Mouse (Mus musculus) embryonic facial prominence, embryonic 14.5 days (tissue): Measurements from ENCODE around the gene Ddx58. TPM values are rescaled to one million over a fixed set of nuclear protein-coding genes. Genes with fewer than 3 reads are reported as not detected.

Experiments used
- ATAC-seq: fragments of 200-750 bp; cut with Nextera tagmentation; 2 replicates; pipeline ENCODE4 v1.8.0; 2017; ENCODE audit warnings: low read depth, moderate number of reproducible peaks, moderate TSS enrichment
- DNase-seq: peaks from one replicate; pipeline ENCODE4 v3.0.0-alpha.2; 2015; ENCODE audit warnings: low spot score
- H3K27ac ChIP-seq: fragments of 300-500 bp; sonication (generic); replicated peaks from 2 replicates; pipeline ENCODE4 v1.5.1; 2014; ENCODE audit warnings: low read depth, mild to moderate bottlenecking, low read length, moderate library complexity
- H3K27me3 ChIP-seq: fragments of 300-500 bp; sonication (generic); replicated peaks from 2 replicates; pipeline ENCODE4 v1.6.1; 2014; ENCODE audit warnings: low read length; ENCODE audit not compliant: control insufficient read depth, insufficient read depth
- H3K36me3 ChIP-seq: fragments of 300-500 bp; sonication (generic); 2 replicates; pipeline ENCODE4 v1.6.1; 2014; ENCODE audit warnings: low read length, mixed read lengths; ENCODE audit not compliant: control insufficient read depth, insufficient read depth
- H3K4me1 ChIP-seq: fragments of 300-500 bp; sonication (generic); 2 replicates; pipeline ENCODE4 v1.6.1; 2014; ENCODE audit warnings: antibody characterized with exemption, low read length; ENCODE audit not compliant: control insufficient read depth, insufficient read depth
- H3K4me2 ChIP-seq: fragments of 300-500 bp; sonication (generic); 2 replicates; pipeline ENCODE4 v1.6.1; 2014; ENCODE audit warnings: low read depth, mild to moderate bottlenecking, low read length, moderate library complexity, mixed read lengths
- H3K4me3 ChIP-seq: fragments of 300-500 bp; sonication (generic); 2 replicates; pipeline ENCODE4 v1.5.1; 2014; ENCODE audit warnings: low read depth, mild to moderate bottlenecking, low read length
- H3K9ac ChIP-seq: fragments of 300-500 bp; sonication (generic); 2 replicates; pipeline ENCODE4 v1.6.1; 2014; ENCODE audit warnings: low read depth, mild to moderate bottlenecking, low read length, moderate library complexity, mixed read lengths
- H3K9me3 ChIP-seq: fragments of 300-500 bp; sonication (generic); 2 replicates; pipeline ENCODE4 v1.6.1; 2016; ENCODE audit warnings: low read length; ENCODE audit not compliant: control insufficient read depth
- WGBS: fragments of 180-500 bp; shearing (Covaris S2); extraction: QIAGEN DNeasy Blood & Tissue Kit; methylation state at CpG from one replicate; pipeline ENCODE4 v1.1.7; 2014; 5-methylcytosine and 5-hydroxymethylcytosine counted together
- polyA plus RNA-seq: library from polyadenylated mRNA; unstranded; fragments of >200 nt; fragmentation: Nextera tagmentation; extraction: Ambion mirVana; gene quantifications from 2 replicates; pipeline ENCODE4 v1.2.1, GENCODE M21; 2014

The Ddx58 gene
- polyA plus RNA-seq, 1 experiment from 2014 or later: 9.7 TPM

DNA sequence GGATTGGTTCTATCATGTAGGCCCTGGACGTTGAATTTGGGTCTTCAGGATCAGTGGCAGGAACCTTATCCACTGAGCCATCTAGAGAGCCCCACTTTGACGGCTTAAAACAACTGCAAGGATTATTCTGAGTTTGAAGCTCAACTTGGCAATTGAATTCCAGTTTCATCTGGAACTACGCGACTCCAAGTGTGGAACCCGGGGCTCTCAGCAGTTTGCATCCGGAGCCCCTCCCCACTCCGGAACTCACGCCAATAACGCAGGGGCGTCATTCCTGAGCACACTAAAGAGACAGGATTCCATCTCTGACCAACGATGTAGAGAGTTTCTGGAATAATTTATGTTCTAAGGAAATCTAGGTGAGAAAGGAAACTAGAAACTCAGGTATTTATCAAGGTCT is 12.5 kb downstream of the Ddx58 start:
- Histone ChIP-seq H3K9me3 (no peaks in the 10 kb centered on the region), H3K27me3 (no peaks in the 10 kb centered on the region), H3K4me1 (no peaks in the 10 kb centered on the region), H3K27ac (no peak overlapping the region), H3K9ac (no peak overlapping the region), H3K4me2 (no peak overlapping the region), H3K4me3 (no peak overlapping the region), H3K36me3 (peaks cover 6% of the 10 kb centered on the region; the same call in 1 of the 2 replicates)
- DNase-seq (no peak), ATAC-seq (no peak)
- 81% methylated on average over 11 of the region's 11 CpGs for WGBS

DNA sequence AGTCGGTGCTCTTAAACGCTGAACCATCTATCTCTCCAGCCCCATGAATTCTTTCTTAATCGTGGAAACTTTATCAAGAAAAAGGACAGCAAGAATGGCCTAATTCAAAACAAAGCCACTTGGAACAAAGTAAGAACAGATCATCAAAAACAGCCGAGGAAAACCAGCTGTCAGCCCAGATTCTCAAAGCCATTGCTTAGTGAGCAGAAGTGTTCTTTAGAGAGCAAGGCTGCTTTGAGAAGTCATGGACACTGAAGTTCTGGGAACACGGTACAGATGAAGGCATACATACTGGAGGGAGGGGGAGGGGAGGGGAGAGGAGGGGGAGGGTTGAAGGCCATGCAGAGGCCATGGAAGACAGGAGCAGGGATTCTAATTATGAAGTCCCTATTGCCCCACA is 13.5 kb downstream of the Ddx58 start:
- H3K9ac ChIP-seq: no peak overlapping the region
- DNase-seq (no peak), ATAC-seq (no peak)
- H3K4me1 ChIP-seq: 0 out of 2 replicates have a peak, but pooled peaks cover 1% of the 10 kb centered on the region
- H3K4me3 ChIP-seq: no peak overlapping the region
- peaks cover 6% of the 10 kb centered on the region; the same call in 1 of the 2 replicates for H3K36me3 ChIP-seq
- no peak overlapping the region for H3K4me2 ChIP-seq
- no peak overlapping the region for H3K27ac ChIP-seq
- peaks cover 5% of the 10 kb centered on the region; the same call in 1 of the 2 replicates for H3K27me3 ChIP-seq
- H3K9me3 ChIP-seq: no peaks in the 10 kb centered on the region
- WGBS: 77% methylated on average over 5 of the region's 5 CpGs

DNA sequence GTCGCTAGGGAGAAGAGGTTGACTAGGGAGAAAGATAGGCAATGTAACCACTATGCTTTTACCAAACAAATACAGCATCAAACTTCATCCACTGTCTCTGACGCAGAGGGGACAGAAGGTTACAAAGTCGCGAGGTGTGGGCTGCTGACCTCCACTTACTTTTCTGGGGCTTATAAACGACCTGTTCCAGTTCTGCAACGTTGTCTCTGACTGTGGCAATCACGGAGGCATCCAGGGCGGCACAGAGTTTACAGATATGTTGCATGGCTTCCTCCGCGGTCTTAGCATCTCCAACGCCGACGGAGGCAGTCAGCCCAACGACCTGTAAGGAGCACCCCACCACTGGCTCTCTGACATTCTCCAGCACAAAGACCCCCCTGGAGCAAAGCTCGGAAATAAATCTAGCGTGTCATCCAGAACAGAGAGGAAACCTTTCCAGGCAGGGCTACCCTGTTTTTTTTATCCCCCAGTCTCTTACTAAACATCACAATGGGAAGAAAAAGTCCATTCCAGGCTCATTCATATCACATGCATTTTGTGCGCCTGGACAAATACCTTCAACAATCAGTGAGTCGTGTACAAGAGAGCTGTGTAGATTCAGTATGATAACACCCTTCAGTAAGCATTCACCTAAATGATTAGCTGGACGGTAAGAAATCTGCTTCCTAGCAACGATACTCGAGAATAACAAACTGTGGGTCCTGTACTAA is 17.6 kb downstream of the Ddx58 start:
- Histone ChIP-seq H3K4me2 (no peak overlapping the region), H3K27me3 (peaks cover 5% of the 10 kb centered on the region; the same call in 1 of the 2 replicates), H3K4me3 (no peak overlapping the region), H3K27ac (no peak overlapping the region), H3K36me3 (no peaks in the 10 kb centered on the region), H3K9me3 (no peaks in the 10 kb centered on the region), H3K9ac (no peak overlapping the region), H3K4me1 (0 out of 2 replicates have a peak, but pooled peaks cover 3% of the 10 kb centered on the region)
- 51% methylated on average over 21 of the region's 21 CpGs for WGBS
- DNase-seq (no peak), ATAC-seq (no peak)

- H3K4me3 ChIP-seq: no peak overlapping the region
- no peak overlapping the region for H3K27ac ChIP-seq
- H3K4me1 ChIP-seq: 0 out of 2 replicates have a peak, but pooled peaks cover 3% of the 10 kb centered on the region
- WGBS: 37% methylated on average over 14 of the region's 14 CpGs
- 0 out of 2 replicates have a peak overlapping the region, but pooled peaks have one; percentile 19 for H3K9ac ChIP-seq
- H3K27me3 ChIP-seq: peaks cover 5% of the 10 kb centered on the region; the same call in 1 of the 2 replicates
- DNase-seq (peak; percentile 21), ATAC-seq (peak; percentile 60; the same call in 1 of the 2 replicates)
- no peaks in the 10 kb centered on the region for H3K9me3 ChIP-seq
- no peak overlapping the region for H3K4me2 ChIP-seq
- H3K36me3 ChIP-seq: no peaks in the 10 kb centered on the region
Measured at GRCm38 (mm10) chr4:40221004-40221760, 18.4 kb downstream of the Ddx58 start.

- H3K4me1 ChIP-seq: 0 out of 2 replicates have a peak, but pooled peaks cover 3% of the 10 kb centered on the region
- DNase-seq (no peak), ATAC-seq (no peak)
- H3K4me3 ChIP-seq: no peak overlapping the region
- no peaks in the 10 kb centered on the region for H3K36me3 ChIP-seq
- H3K9me3 ChIP-seq: no peaks in the 10 kb centered on the region
- H3K27me3 ChIP-seq: peaks cover 5% of the 10 kb centered on the region; the same call in 1 of the 2 replicates
- H3K4me2 ChIP-seq: no peak overlapping the region
- peak overlapping the region; percentile 19; the same call in 1 of the 2 replicates for H3K9ac ChIP-seq
- 22% methylated on average over 12 of the region's 12 CpGs for WGBS
- no peak overlapping the region; the same call in 1 of the 2 replicates for H3K27ac ChIP-seq
Measured at GRCm38 (mm10) chr4:40220437-40220836, 19.2 kb downstream of the Ddx58 start.

- Histone ChIP-seq H3K4me1 (0 out of 2 replicates have a peak, but pooled peaks cover 3% of the 10 kb centered on the region), H3K9ac (no peak overlapping the region), H3K4me2 (no peak overlapping the region), H3K27me3 (peaks cover 5% of the 10 kb centered on the region; the same call in 1 of the 2 replicates), H3K4me3 (no peak overlapping the region), H3K9me3 (no peaks in the 10 kb centered on the region), H3K27ac (no peak overlapping the region), H3K36me3 (no peaks in the 10 kb centered on the region)
- 0 out of 2 replicates have a peak, but pooled peaks have one; percentile 38 for ATAC-seq
- DNase-seq: peak; percentile 13
- WGBS: 67% methylated on average over 7 of the region's 7 CpGs
Measured at GRCm38 (mm10) chr4:40218382-40218781, 21.2 kb downstream of the Ddx58 start.

GRCm38 (mm10) chr4:40217910-40218309 is 21.7 kb downstream of the Ddx58 start:
- 63% methylated on average over 3 of the region's 3 CpGs for WGBS
- H3K4me3 ChIP-seq: no peak overlapping the region
- H3K27ac ChIP-seq: no peak overlapping the region
- ATAC-seq (no peak), DNase-seq (no peak)
- no peak overlapping the region for H3K4me2 ChIP-seq
- H3K9me3 ChIP-seq: no peaks in the 10 kb centered on the region
- 0 out of 2 replicates have a peak, but pooled peaks cover 3% of the 10 kb centered on the region for H3K4me1 ChIP-seq
- H3K36me3 ChIP-seq: no peaks in the 10 kb centered on the region
- peaks cover 5% of the 10 kb centered on the region; the same call in 1 of the 2 replicates for H3K27me3 ChIP-seq
- H3K9ac ChIP-seq: no peak overlapping the region

DNA sequence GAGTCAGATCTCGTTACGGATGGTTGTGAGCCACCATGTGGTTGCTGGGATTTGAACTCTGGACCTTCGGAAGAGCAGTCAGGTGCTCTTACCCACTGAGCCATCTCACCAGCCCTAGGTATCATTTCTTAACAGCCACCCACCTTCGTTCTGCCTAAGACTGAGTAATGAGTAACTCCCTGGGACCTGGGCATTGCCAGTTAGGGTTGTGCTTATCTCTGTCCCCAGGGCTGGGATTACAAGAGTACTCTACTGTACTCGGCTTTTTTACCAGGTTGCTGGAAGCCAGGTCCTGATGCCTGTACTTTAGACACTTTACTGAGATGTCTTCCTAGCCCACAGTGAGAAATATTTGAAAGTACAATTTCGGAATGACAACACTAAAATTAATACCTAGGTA is 27.5 kb downstream of the Ddx58 start:
- H3K9me3 ChIP-seq: no peaks in the 10 kb centered on the region

More for the DNA sequence above, 27.5 kb downstream of the Ddx58 start:
- Histone ChIP-seq H3K4me3 (no peak overlapping the region), H3K36me3 (peaks cover 17% of the 10 kb centered on the region; the same call in 1 of the 2 replicates), H3K27me3 (no peaks in the 10 kb centered on the region), H3K9ac (no peak overlapping the region), H3K4me2 (no peak overlapping the region), H3K4me1 (no peaks in the 10 kb centered on the region), H3K27ac (no peak overlapping the region)
- DNase-seq (no peak), ATAC-seq (no peak)
- 91% methylated on average over 4 of the region's 6 CpGs for WGBS
